Mouse (Mus musculus) E14TG2a.4 (cell line): Measurements from ENCODE around the gene Ttc39d.
A peak's percentile ranks its signal among the peaks of the same experiment; 100 is the strongest.

ENCODE experiments used
- H3K27me3 ChIP-seq: 2 replicates; pipeline ENCODE4 v1.6.1; 2014; ENCODE audit warnings: low read length, control low read depth; ENCODE audit not compliant: insufficient read depth
- H3K36me3 ChIP-seq: 2 replicates; pipeline ENCODE4 v1.6.1; 2014; ENCODE audit warnings: low read length, control low read depth; ENCODE audit not compliant: insufficient read depth
- H3K4me1 ChIP-seq: replicated peaks from 2 replicates; pipeline ENCODE4 v1.6.1; 2014; ENCODE audit warnings: low read depth, low read length, control low read depth
- H3K4me3 ChIP-seq: replicated peaks from 2 replicates; pipeline ENCODE4 v1.5.1; 2014; ENCODE audit warnings: mild to moderate bottlenecking, low read length
- H3K9me3 ChIP-seq: 2 replicates; pipeline ENCODE4 v1.6.1; 2014; ENCODE audit warnings: low read length, control low read depth
- CTCF ChIP-seq: conservative IDR thresholded peaks from 2 replicates; pipeline ENCODE4 v1.5.1; 2014; ENCODE audit warnings: low read length
- NANOG ChIP-seq: IDR thresholded peaks from 2 replicates; pipeline ENCODE4 v1.6.1; 2014; ENCODE audit warnings: borderline replicate concordance, low read length, mixed read lengths
- POU5F1 ChIP-seq: IDR thresholded peaks from 2 replicates; pipeline ENCODE4 v1.6.1; 2014; ENCODE audit warnings: low read length, borderline replicate concordance

Gene Ttc39d

GRCm38 (mm10) chr17:80255208-80255607, 47.9 kb downstream of the Ttc39d start:
- Histone ChIP-seq H3K27me3 (no peaks in the 10 kb centered on the region), H3K4me1 (peaks cover 40% of the 10 kb centered on the region), H3K36me3 (peaks cover 86% of the 10 kb centered on the region), H3K4me3 (peak overlapping the region; percentile 18), H3K9me3 (peaks cover 8% of the 10 kb centered on the region)
- no peak for TF ChIP-seq NANOG
- no peak for TF ChIP-seq CTCF
- no peak for TF ChIP-seq POU5F1

GRCm38 (mm10) chr17:80267065-80267464, 59.8 kb downstream of the Ttc39d start:
- H3K36me3 ChIP-seq: peaks cover 88% of the 10 kb centered on the region
- H3K27me3 ChIP-seq: no peaks in the 10 kb centered on the region
- no peaks in the 10 kb centered on the region for H3K9me3 ChIP-seq
- no peak overlapping the region for H3K4me3 ChIP-seq
- TF ChIP-seq NANOG: no peak
- no peak for TF ChIP-seq CTCF
- TF ChIP-seq POU5F1: no peak
- no peaks in the 10 kb centered on the region for H3K4me1 ChIP-seq
